Mouse (Mus musculus): ENCODE data around the gene Ugdh. TPM values are rescaled to one million over a fixed set of nuclear protein-coding genes. Genes with fewer than 3 reads are reported as not detected.
"Not testable (repeated sequence)": the region's sequence is repeated elsewhere in the genome, so short reads cannot be mapped to it uniquely, and the experiment has no call there.

Ugdh gene
- 104 and 112 TPM in 2 replicates for polyA plus RNA-seq (2014; fragmentation: Nextera tagmentation; extraction: Ambion mirVana)

GRCm38 (mm10) chr5:65435806-65436561 lies at the start of gene Ugdh:
Gene Ugdh, minus strand, starts transcription at chr5:65435949.
- Histone ChIP-seq H3K27ac (replicated peaks; ENCODE audit: low read depth, low read length) (peak within 1 kb of the TSS; percentile 25; the same call in 1 of the 2 replicates), H3K36me3 (replicated peaks; ENCODE audit: control insufficient read depth, insufficient read depth, low read depth, low read length) (no peaks in the 10 kb centered on the region), H3K4me2 (ENCODE audit: low read depth, low read length) (peak within 1 kb of the TSS; percentile 79), H3K27me3 (ENCODE audit: control insufficient read depth, insufficient read depth, low read length) (no peaks in the 10 kb centered on the region), H3K9ac (replicated peaks; ENCODE audit: low read length) (peak within 1 kb of the TSS; percentile 82), H3K9me3 (replicated peaks; ENCODE audit: control insufficient read depth, low read length) (no peaks in the 10 kb centered on the region), H3K4me1 (ENCODE audit: control insufficient read depth, insufficient read depth, low read length) (no peaks in the 10 kb centered on the region), H3K4me3 (ENCODE audit: low read depth, low read length) (peak within 1 kb of the TSS; percentile 52)
- under 1% methylated on average over 51 of the region's 51 CpGs for WGBS
- ATAC-seq (replicated peaks; ENCODE audit: insufficient number of reproducible peaks, low FRiP score, low TSS enrichment, low read depth), result peak; percentile 94
- peak; percentile 99 for DNase-seq (ENCODE audit: low spot score)

GRCm38 (mm10) chr5:65482996-65483395 lies 47.2 kb upstream of the Ugdh start:
- no peak overlapping the region for H3K4me2 ChIP-seq (ENCODE audit: low read depth, low read length)
- H3K36me3 ChIP-seq (replicated peaks; ENCODE audit: control insufficient read depth, insufficient read depth, low read depth, low read length), result no peaks in the 10 kb centered on the region
- no peak overlapping the region for H3K9ac ChIP-seq (replicated peaks; ENCODE audit: low read length)
- no peak for DNase-seq (ENCODE audit: low spot score)
- H3K9me3 ChIP-seq (replicated peaks; ENCODE audit: control insufficient read depth, low read length), result no peaks in the 10 kb centered on the region
- no peak overlapping the region for H3K27ac ChIP-seq (replicated peaks; ENCODE audit: low read depth, low read length)
- 82% methylated on average over 4 of the region's 4 CpGs for WGBS
- no peaks in the 10 kb centered on the region for H3K27me3 ChIP-seq (ENCODE audit: control insufficient read depth, insufficient read depth, low read length)
- no peak for ATAC-seq (replicated peaks; ENCODE audit: insufficient number of reproducible peaks, low FRiP score, low TSS enrichment, low read depth)
- no peaks in the 10 kb centered on the region for H3K4me1 ChIP-seq (ENCODE audit: control insufficient read depth, insufficient read depth, low read length)
- H3K4me3 ChIP-seq (ENCODE audit: low read depth, low read length), result no peak overlapping the region

- H3K27ac ChIP-seq (replicated peaks; ENCODE audit: low read depth, low read length), result no peak overlapping the region
- H3K4me1 ChIP-seq (ENCODE audit: control insufficient read depth, insufficient read depth, low read length), result no peaks in the 10 kb centered on the region
- ATAC-seq (replicated peaks; ENCODE audit: insufficient number of reproducible peaks, low FRiP score, low TSS enrichment, low read depth) (no peak), DNase-seq (ENCODE audit: low spot score) (no peak)
- no peaks in the 10 kb centered on the region for H3K27me3 ChIP-seq (ENCODE audit: control insufficient read depth, insufficient read depth, low read length)
- H3K9ac ChIP-seq (replicated peaks; ENCODE audit: low read length), result no peak overlapping the region
- H3K4me2 ChIP-seq (ENCODE audit: low read depth, low read length), result no peak overlapping the region
- no peak overlapping the region for H3K4me3 ChIP-seq (ENCODE audit: low read depth, low read length)
- no peaks in the 10 kb centered on the region for H3K9me3 ChIP-seq (replicated peaks; ENCODE audit: control insufficient read depth, low read length)
- 81% methylated on average over 4 of the region's 4 CpGs for WGBS
- no peaks in the 10 kb centered on the region for H3K36me3 ChIP-seq (replicated peaks; ENCODE audit: control insufficient read depth, insufficient read depth, low read depth, low read length)
Measured at GRCm38 (mm10) chr5:65480511-65480910, 44.8 kb upstream of the Ugdh start.

- no peak for DNase-seq (ENCODE audit: low spot score)
- Histone ChIP-seq H3K36me3 (replicated peaks; ENCODE audit: control insufficient read depth, insufficient read depth, low read depth, low read length) (no peaks in the 10 kb centered on the region), H3K4me1 (ENCODE audit: control insufficient read depth, insufficient read depth, low read length) (no peaks in the 10 kb centered on the region), H3K4me3 (ENCODE audit: low read depth, low read length) (no peak overlapping the region), H3K27me3 (ENCODE audit: control insufficient read depth, insufficient read depth, low read length) (no peaks in the 10 kb centered on the region), H3K9ac (replicated peaks; ENCODE audit: low read length) (no peak overlapping the region), H3K9me3 (replicated peaks; ENCODE audit: control insufficient read depth, low read length) (no peaks in the 10 kb centered on the region), H3K27ac (replicated peaks; ENCODE audit: low read depth, low read length) (no peak overlapping the region), H3K4me2 (ENCODE audit: low read depth, low read length) (no peak overlapping the region)
- 89% methylated on average over 9 of the region's 9 CpGs for WGBS
- no peak for ATAC-seq (replicated peaks; ENCODE audit: insufficient number of reproducible peaks, low FRiP score, low TSS enrichment, low read depth)
Measured at GRCm38 (mm10) chr5:65479681-65480445, 44.1 kb upstream of the Ugdh start.

GRCm38 (mm10) chr5:65478224-65478623 lies 42.5 kb upstream of the Ugdh start:
- H3K4me2 ChIP-seq (ENCODE audit: low read depth, low read length), result no peak overlapping the region
- 76% methylated on average over 4 of the region's 4 CpGs for WGBS
- H3K9ac ChIP-seq (replicated peaks; ENCODE audit: low read length), result no peak overlapping the region
- no peaks in the 10 kb centered on the region for H3K9me3 ChIP-seq (replicated peaks; ENCODE audit: control insufficient read depth, low read length)
- ATAC-seq (replicated peaks; ENCODE audit: insufficient number of reproducible peaks, low FRiP score, low TSS enrichment, low read depth), result no peak
- no peaks in the 10 kb centered on the region for H3K4me1 ChIP-seq (ENCODE audit: control insufficient read depth, insufficient read depth, low read length)
- no peak overlapping the region for H3K4me3 ChIP-seq (ENCODE audit: low read depth, low read length)
- H3K27ac ChIP-seq (replicated peaks; ENCODE audit: low read depth, low read length), result no peak overlapping the region
- no peaks in the 10 kb centered on the region for H3K36me3 ChIP-seq (replicated peaks; ENCODE audit: control insufficient read depth, insufficient read depth, low read depth, low read length)
- H3K27me3 ChIP-seq (ENCODE audit: control insufficient read depth, insufficient read depth, low read length), result no peaks in the 10 kb centered on the region
- no peak for DNase-seq (ENCODE audit: low spot score)

- H3K4me3 ChIP-seq (ENCODE audit: low read depth, low read length); H3K9me3 ChIP-seq (replicated peaks; ENCODE audit: control insufficient read depth, low read length); H3K27me3 ChIP-seq (ENCODE audit: control insufficient read depth, insufficient read depth, low read length); H3K4me2 ChIP-seq (ENCODE audit: low read depth, low read length); H3K27ac ChIP-seq (replicated peaks; ENCODE audit: low read depth, low read length); H3K9ac ChIP-seq (replicated peaks; ENCODE audit: low read length); ATAC-seq (replicated peaks; ENCODE audit: insufficient number of reproducible peaks, low FRiP score, low TSS enrichment, low read depth); H3K36me3 ChIP-seq (replicated peaks; ENCODE audit: control insufficient read depth, insufficient read depth, low read depth, low read length); H3K4me1 ChIP-seq (ENCODE audit: control insufficient read depth, insufficient read depth, low read length); DNase-seq (ENCODE audit: low spot score): not testable (repeated sequence)
- WGBS, result 96% methylated on average over 4 of the region's 4 CpGs
Measured at GRCm38 (mm10) chr5:65476739-65477138, 41.0 kb upstream of the Ugdh start.

- Histone ChIP-seq H3K4me3 (ENCODE audit: low read depth, low read length) (no peak overlapping the region), H3K27ac (replicated peaks; ENCODE audit: low read depth, low read length) (no peak overlapping the region), H3K36me3 (replicated peaks; ENCODE audit: control insufficient read depth, insufficient read depth, low read depth, low read length) (no peaks in the 10 kb centered on the region), H3K9ac (replicated peaks; ENCODE audit: low read length) (no peak overlapping the region), H3K9me3 (replicated peaks; ENCODE audit: control insufficient read depth, low read length) (no peaks in the 10 kb centered on the region), H3K4me1 (ENCODE audit: control insufficient read depth, insufficient read depth, low read length) (no peaks in the 10 kb centered on the region), H3K4me2 (ENCODE audit: low read depth, low read length) (no peak overlapping the region), H3K27me3 (ENCODE audit: control insufficient read depth, insufficient read depth, low read length) (no peaks in the 10 kb centered on the region)
- ATAC-seq (replicated peaks; ENCODE audit: insufficient number of reproducible peaks, low FRiP score, low TSS enrichment, low read depth) (no peak), DNase-seq (ENCODE audit: low spot score) (no peak)
- 68% methylated on average over 2 of the region's 2 CpGs for WGBS
Measured at GRCm38 (mm10) chr5:65475806-65476205, 40.1 kb upstream of the Ugdh start.

- H3K4me2 ChIP-seq (ENCODE audit: low read depth, low read length), result no peak overlapping the region
- DNase-seq (ENCODE audit: low spot score) (no peak), ATAC-seq (replicated peaks; ENCODE audit: insufficient number of reproducible peaks, low FRiP score, low TSS enrichment, low read depth) (no peak)
- no peaks in the 10 kb centered on the region for H3K36me3 ChIP-seq (replicated peaks; ENCODE audit: control insufficient read depth, insufficient read depth, low read depth, low read length)
- H3K4me3 ChIP-seq (ENCODE audit: low read depth, low read length), result no peak overlapping the region
- no peaks in the 10 kb centered on the region for H3K9me3 ChIP-seq (replicated peaks; ENCODE audit: control insufficient read depth, low read length)
- no peak overlapping the region for H3K9ac ChIP-seq (replicated peaks; ENCODE audit: low read length)
- H3K4me1 ChIP-seq (ENCODE audit: control insufficient read depth, insufficient read depth, low read length), result no peaks in the 10 kb centered on the region
- WGBS, result 86% methylated on average over 6 of the region's 6 CpGs
- no peaks in the 10 kb centered on the region for H3K27me3 ChIP-seq (ENCODE audit: control insufficient read depth, insufficient read depth, low read length)
- H3K27ac ChIP-seq (replicated peaks; ENCODE audit: low read depth, low read length), result no peak overlapping the region
Measured at GRCm38 (mm10) chr5:65469766-65470165, 34.0 kb upstream of the Ugdh start.

Data from embryonic facial prominence, embryonic 11.5 days (tissue).